Mouse (Mus musculus) gastrocnemius, adult 8-10 months (tissue): Measurements from ENCODE around the gene Adgrg5. TPM values are rescaled to one million over a fixed set of nuclear protein-coding genes. Genes with fewer than 3 reads are reported as not detected.

ENCODE experiments used
- DNase-seq, 2 experiments: peaks; one replicate each; pipeline ENCODE4 v3.0.0; 2022; ENCODE audit warnings: low spot score in 2 of 2
- total RNA-seq, 4 experiments: library from RNA; stranded (reverse); gene quantifications; 2 replicates each; pipeline ENCODE4 v1.2.4; 2022

Adgrg5 gene
- total RNA-seq, 4 experiments from 2014 or later, result 0.09 TPM; not detected in 3

GRCm38 (mm10) chr8:94967071-94967470 is 43.6 kb downstream of the Adgrg5 start:
- DNase-seq, result no peak

- no peak for DNase-seq
Measured at GRCm38 (mm10) chr8:94967554-94967953, 44.1 kb downstream of the Adgrg5 start.

- no peak for DNase-seq
Measured at GRCm38 (mm10) chr8:94973270-94973669, 49.8 kb downstream of the Adgrg5 start.

GRCm38 (mm10) chr8:94973786-94974185 is 50.3 kb downstream of the Adgrg5 start:
- no peak for DNase-seq

GRCm38 (mm10) chr8:94974467-94975165 is 51.1 kb downstream of the Adgrg5 start, which contains the start of gene Adgrg1:
TSS of gene Adgrg1 (plus strand) at chr8:94974751.
- no peak for DNase-seq

- no peak for DNase-seq
Measured at GRCm38 (mm10) chr8:94976651-94977417, 53.3 kb downstream of the Adgrg5 start.

GRCm38 (mm10) chr8:94978131-94978530 is 54.6 kb downstream of the Adgrg5 start:
- no peak for DNase-seq

- DNase-seq, result no peak
Measured at GRCm38 (mm10) chr8:94978593-94979319, 55.3 kb downstream of the Adgrg5 start.

- no peak for DNase-seq
Measured at GRCm38 (mm10) chr8:94980176-94980575, 56.7 kb downstream of the Adgrg5 start.

GRCm38 (mm10) chr8:94980976-94981375 is 57.5 kb downstream of the Adgrg5 start:
- DNase-seq, result no peak

GRCm38 (mm10) chr8:94981848-94982247 is 58.4 kb downstream of the Adgrg5 start:
- DNase-seq, result no peak

GRCm38 (mm10) chr8:94983146-94983545 is 59.7 kb downstream of the Adgrg5 start:
- DNase-seq, result no peak

- no peak for DNase-seq
Measured at GRCm38 (mm10) chr8:94983881-94984516, 60.5 kb downstream of the Adgrg5 start.

GRCm38 (mm10) chr8:94985023-94985422 is 61.5 kb downstream of the Adgrg5 start:
- no peak for DNase-seq

GRCm38 (mm10) chr8:94986676-94987075 is 63.2 kb downstream of the Adgrg5 start:
- DNase-seq, result no peak

GRCm38 (mm10) chr8:94987553-94987952 is 64.1 kb downstream of the Adgrg5 start:
- DNase-seq, result no peak

- no peak for DNase-seq
Measured at GRCm38 (mm10) chr8:94988619-94989018, 65.1 kb downstream of the Adgrg5 start.

- DNase-seq, result no peak
Measured at GRCm38 (mm10) chr8:94989711-94990110, 66.2 kb downstream of the Adgrg5 start.

GRCm38 (mm10) chr8:94990598-94991453 is 67.3 kb downstream of the Adgrg5 start:
- DNase-seq, result no peak

- no peak for DNase-seq
Measured at GRCm38 (mm10) chr8:94991454-94991994, 68.0 kb downstream of the Adgrg5 start.
